Comparison of ENCODE assay signal across 8 mouse cellular contexts in genomic region chr8:15729075-15729474, GRCm38 (mm10).
DNase-seq lines count a peak whose midpoint lies in the region; ATAC-seq lines count a peak whose summit lies in the region.

No protein-coding gene starts in this region.

- 0% methylated on average over 1 of the region's 1 CpGs for WGBS in lung, embryonic 16.5 days

- H3K4me1 ChIP-seq in lung, embryonic 16.5 days (replicated peaks; ENCODE audit: control insufficient read depth, insufficient read depth, low read length): no peaks in the 10 kb centered on the region

- no peaks in the 10 kb centered on the region for H3K36me3 ChIP-seq in lung, embryonic 16.5 days (ENCODE audit: control insufficient read depth, insufficient read depth, low read length)

- H3K4me2 ChIP-seq in lung, embryonic 16.5 days (ENCODE audit: low read depth, low read length): no peak overlapping the region

- no peak overlapping the region for H3K27ac ChIP-seq in lung, embryonic 16.5 days (ENCODE audit: low read length)

- no peak overlapping the region for H3K9ac ChIP-seq in lung, embryonic 16.5 days (ENCODE audit: low read length)

- H3K9me3 ChIP-seq in lung, embryonic 16.5 days (ENCODE audit: control insufficient read depth, low read length): no peaks in the 10 kb centered on the region

- 0 out of 2 replicates have a peak, but pooled peaks have one; percentile 38 for ATAC-seq in lung, embryonic 16.5 days (ENCODE audit: low read depth)

- no peaks in the 10 kb centered on the region for H3K27me3 ChIP-seq in lung, embryonic 16.5 days (ENCODE audit: control insufficient read depth, insufficient read depth, low read depth, low read length)

- H3K4me3 ChIP-seq in lung, embryonic 16.5 days (ENCODE audit: low read length): no peak overlapping the region

- peak; percentile 47 for DNase-seq in ovary, postnatal 14 days (ENCODE audit: low spot score)
- no peak for DNase-seq in ovary, postnatal 10 days (ENCODE audit: low spot score)
- peak; percentile 40 for DNase-seq in cerebellum, adult 9-11 months
- DNase-seq in frontal cortex, postnatal 36 days (ENCODE audit: low spot score in 2 of 2): peak; percentile 56 to 67
- DNase-seq in layer of hippocampus, adult 11-12 months (ENCODE audit: low spot score): peak; percentile 70
- peak; percentile 10 for DNase-seq in skeletal muscle tissue, adult 2 months (ENCODE audit: low read depth, low spot score)
- no peak for DNase-seq in spleen, postnatal 10 days (ENCODE audit: low spot score in 2 of 2)

Comparison
In these comparisons a context has a peak if more than half of its experiments do, and no peak if none do; other contexts are left out.
1. DNase-seq: peak in ovary, postnatal 14 days (single experiment), cerebellum, adult 9-11 months (single experiment), frontal cortex, postnatal 36 days (2 of 2), layer of hippocampus, adult 11-12 months (single experiment) and skeletal muscle tissue, adult 2 months (single experiment); none in ovary, postnatal 10 days (single experiment) and spleen, postnatal 10 days (0 of 2).